Mouse (Mus musculus) liver, embryonic 14.5 days (tissue): ENCODE results near the gene Nxnl1. TPM values are rescaled to one million over a fixed set of nuclear protein-coding genes. Genes with fewer than 3 reads are reported as not detected.
A peak's percentile ranks its signal among the peaks of the same experiment; 100 is the strongest.

Source experiments
- ATAC-seq: fragments of 200-750 bp; cut with Nextera tagmentation; 2 replicates; pipeline ENCODE4 v1.8.0; 2017; ENCODE audit warnings: moderate number of reproducible peaks, mild to moderate bottlenecking, moderate library complexity; ENCODE audit not compliant: insufficient read depth
- DNase-seq, 3 experiments: peaks; one replicate each; pipeline ENCODE4 v3.0.0-alpha.2; 2012 to 2013; ENCODE audit warnings: low read depth in 3 of 3, low spot score in 3 of 3
- H3K27ac ChIP-seq: fragments of 300-500 bp; sonication (generic); 2 replicates; pipeline ENCODE4 v1.5.1; 2014; ENCODE audit warnings: moderate library complexity, mild to moderate bottlenecking, control low read depth, inconsistent platforms
- H3K27me3 ChIP-seq: fragments of 300-500 bp; sonication (generic); 2 replicates; pipeline ENCODE4 v1.6.1; 2014; ENCODE audit warnings: mild to moderate bottlenecking, low read length, moderate library complexity; ENCODE audit not compliant: control insufficient read depth, insufficient read depth
- H3K36me3 ChIP-seq: fragments of 300-500 bp; sonication (generic); replicated peaks from 2 replicates; pipeline ENCODE4 v1.6.1; 2014; ENCODE audit warnings: low read depth; ENCODE audit not compliant: control insufficient read depth, insufficient read depth
- H3K4me1 ChIP-seq, 2 experiments: fragments of 200-500 bp in 1 of 2; fragments of 300-500 bp in 1 of 2; sonication (generic) in 1 of 2; replicated peaks; 2 replicates each; pipeline ENCODE4 v1.6.1; 2012 to 2014; ENCODE audit warnings: antibody characterized with exemption in 1 of 2, inconsistent platforms in 1 of 2, low read length in 1 of 2; ENCODE audit not compliant: control insufficient read depth in 2 of 2, insufficient read depth in 2 of 2
- H3K4me2 ChIP-seq: fragments of 300-500 bp; sonication (generic); 2 replicates; pipeline ENCODE4 v1.6.1; 2014; ENCODE audit warnings: low read depth, mild to moderate bottlenecking, control low read depth, moderate library complexity
- H3K4me3 ChIP-seq, 2 experiments: fragments of 200-500 bp in 1 of 2; fragments of 300-500 bp in 1 of 2; sonication (generic) in 1 of 2; 2 replicates each; pipeline ENCODE4 v1.5.1; 2012 to 2014; ENCODE audit warnings: low read depth in 2 of 2, low read length in 2 of 2, mild to moderate bottlenecking in 2 of 2, control low read depth in 1 of 2, inconsistent platforms in 1 of 2, moderate library complexity in 1 of 2; ENCODE audit not compliant: insufficient read depth in 1 of 2
- H3K9ac ChIP-seq: fragments of 300-500 bp; sonication (generic); replicated peaks from 2 replicates; pipeline ENCODE4 v1.6.1; 2014; ENCODE audit warnings: mild to moderate bottlenecking, control low read depth, moderate library complexity
- H3K9me3 ChIP-seq: fragments of 300-500 bp; sonication (generic); 2 replicates; pipeline ENCODE4 v1.6.1; 2016; ENCODE audit warnings: low read length, mixed read lengths; ENCODE audit not compliant: control insufficient read depth
- CTCF ChIP-seq: IDR thresholded peaks from 2 replicates; pipeline ENCODE4 v1.5.1; 2016; ENCODE audit warnings: antibody characterized with exemption, low read depth, control low read depth
- EP300 ChIP-seq: IDR thresholded peaks from 2 replicates; pipeline ENCODE4 v1.6.1; 2016; ENCODE audit warnings: antibody characterized with exemption, low read depth
- WGBS: fragments of 180-500 bp; shearing (Covaris S2); extraction: QIAGEN DNeasy Blood & Tissue Kit; methylation state at CpG from one replicate; pipeline ENCODE4 v1.1.7; 2014; ENCODE audit not compliant: insufficient replicate concordance; 5-methylcytosine and 5-hydroxymethylcytosine counted together
- polyA plus RNA-seq, 2 experiments: library from polyadenylated mRNA; depleted of rRNA in 1 of 2; stranded (reverse) in 1 of 2; unstranded in 1 of 2; fragments of >200 nt; fragmentation: Nextera tagmentation in 1 of 2; extraction: Ambion mirVana in 1 of 2; gene quantifications; 2 replicates each; pipeline versions ENCODE4 v1.2.1 to v1.2.3; 2012 to 2014

Nxnl1 gene
- polyA plus RNA-seq, 2 experiments, result 0.06 TPM; not detected in 1

- Histone ChIP-seq H3K27ac (no peak overlapping the region), H3K4me1 (peaks cover 3 to 10% of the 10 kb centered on the region in 2 experiments; a peak in 3 of 4 replicates), H3K9me3 (no peaks in the 10 kb centered on the region), H3K4me3 (no peak overlapping the region), H3K27me3 (no peaks in the 10 kb centered on the region), H3K36me3 (no peaks in the 10 kb centered on the region), H3K9ac (no peak overlapping the region), H3K4me2 (no peak overlapping the region)
- DNase-seq, result no peak
- ATAC-seq, result no peak
- WGBS, result 53% methylated on average over 2 of the region's 2 CpGs
- TF ChIP-seq EP300 (no peak), CTCF (peak; percentile 80)
These were observed 20.5 kb upstream of the Nxnl1 start for GRCm38 (mm10) chr8:71586891-71587290.

GRCm38 (mm10) chr8:71580201-71580600, 13.8 kb upstream of the Nxnl1 start:
- H3K27ac ChIP-seq, result no peak overlapping the region
- 70% methylated on average over 8 of the region's 9 CpGs for WGBS
- no peak for ATAC-seq
- H3K4me2 ChIP-seq, result no peak overlapping the region
- no peak for TF ChIP-seq EP300
- no peak for TF ChIP-seq CTCF
- no peaks in the 10 kb centered on the region for H3K4me1 ChIP-seq
- H3K27me3 ChIP-seq, result no peaks in the 10 kb centered on the region
- no peak overlapping the region for H3K4me3 ChIP-seq
- H3K9me3 ChIP-seq, result no peaks in the 10 kb centered on the region
- H3K9ac ChIP-seq, result no peak overlapping the region
- no peak for DNase-seq
- H3K36me3 ChIP-seq, result no peaks in the 10 kb centered on the region

GRCm38 (mm10) chr8:71579476-71579875, 13.1 kb upstream of the Nxnl1 start:
- H3K9me3 ChIP-seq, result no peaks in the 10 kb centered on the region
- no peak for DNase-seq
- H3K27ac ChIP-seq, result no peak overlapping the region
- no peak overlapping the region for H3K4me3 ChIP-seq
- no peak overlapping the region for H3K9ac ChIP-seq
- ATAC-seq, result no peak
- H3K4me1 ChIP-seq, result no peaks in the 10 kb centered on the region
- no peak overlapping the region for H3K4me2 ChIP-seq
- H3K27me3 ChIP-seq, result no peaks in the 10 kb centered on the region
- TF ChIP-seq CTCF (no peak), EP300 (no peak)
- 77% methylated on average over 14 of the region's 14 CpGs for WGBS
- H3K36me3 ChIP-seq, result no peaks in the 10 kb centered on the region

GRCm38 (mm10) chr8:71579009-71579408, 12.6 kb upstream of the Nxnl1 start:
- Histone ChIP-seq H3K4me2 (no peak overlapping the region), H3K27me3 (no peaks in the 10 kb centered on the region), H3K27ac (no peak overlapping the region), H3K9ac (no peak overlapping the region), H3K4me1 (no peaks in the 10 kb centered on the region), H3K4me3 (no peak overlapping the region), H3K9me3 (no peaks in the 10 kb centered on the region), H3K36me3 (no peaks in the 10 kb centered on the region)
- ATAC-seq (no peak), DNase-seq (no peak)
- TF ChIP-seq CTCF (no peak), EP300 (no peak)
- 39% methylated on average over 1 of the region's 1 CpGs for WGBS

- TF ChIP-seq EP300 (no peak), CTCF (no peak)
These were observed 11.5 kb upstream of the Nxnl1 start for GRCm38 (mm10) chr8:71577856-71578387.

More at GRCm38 (mm10) chr8:71577856-71578387, 11.5 kb upstream of the Nxnl1 start:
- H3K27me3 ChIP-seq, result no peaks in the 10 kb centered on the region
- H3K9me3 ChIP-seq, result no peaks in the 10 kb centered on the region
- H3K4me3 ChIP-seq, result no peak overlapping the region
- H3K4me2 ChIP-seq, result no peak overlapping the region
- WGBS, result 39% methylated on average over 4 of the region's 4 CpGs
- no peaks in the 10 kb centered on the region for H3K36me3 ChIP-seq
- no peak for ATAC-seq
- no peak overlapping the region for H3K27ac ChIP-seq
- H3K9ac ChIP-seq, result no peak overlapping the region
- no peaks in the 10 kb centered on the region for H3K4me1 ChIP-seq
- DNase-seq, result no peak
